Mouse (Mus musculus) thymus, adult 18-20 months (tissue): Measurements from ENCODE around the gene Foxk1.
A peak's percentile ranks its signal among the peaks of the same experiment; 100 is the strongest.

Source experiments
- DNase-seq, 2 experiments: peaks; one replicate each; pipeline ENCODE4 v3.0.0; 2022; ENCODE audit warnings: mixed read lengths in 2 of 2

Gene Foxk1

GRCm38 (mm10) chr5:142391691-142392090 is 9.6 kb upstream of the Foxk1 start:
- no peak for DNase-seq

- DNase-seq = no peak
Observed at GRCm38 (mm10) chr5:142394602-142395252, 6.6 kb upstream of the Foxk1 start.

GRCm38 (mm10) chr5:142395909-142396308 is 5.4 kb upstream of the Foxk1 start:
- no peak for DNase-seq

- no peak for DNase-seq
Observed at GRCm38 (mm10) chr5:142400181-142400883, 965 bp upstream of the Foxk1 start.

- DNase-seq = peak; percentile 44 to 58
Observed at GRCm38 (mm10) chr5:142401641-142402625, 636 bp downstream of the Foxk1 start.

GRCm38 (mm10) chr5:142403694-142404093 is 2.4 kb downstream of the Foxk1 start:
- no peak for DNase-seq

GRCm38 (mm10) chr5:142404307-142404706 is 3.0 kb downstream of the Foxk1 start:
- DNase-seq = no peak

- DNase-seq = no peak
Observed at GRCm38 (mm10) chr5:142405426-142405825, 4.1 kb downstream of the Foxk1 start.

- DNase-seq = no peak
Observed at GRCm38 (mm10) chr5:142406401-142406800, 5.1 kb downstream of the Foxk1 start.

GRCm38 (mm10) chr5:142406937-142407336 is 5.6 kb downstream of the Foxk1 start:
- DNase-seq = no peak

- DNase-seq = no peak
Observed at GRCm38 (mm10) chr5:142407381-142407780, 6.1 kb downstream of the Foxk1 start.

- no peak for DNase-seq
Observed at GRCm38 (mm10) chr5:142409169-142409568, 7.9 kb downstream of the Foxk1 start.

- no peak for DNase-seq
Observed at GRCm38 (mm10) chr5:142410348-142410747, 9.1 kb downstream of the Foxk1 start.

- no peak for DNase-seq
Observed at GRCm38 (mm10) chr5:142412678-142413385, 11.5 kb downstream of the Foxk1 start.

- no peak for DNase-seq
Observed at GRCm38 (mm10) chr5:142413723-142414445, 12.6 kb downstream of the Foxk1 start.

- DNase-seq = no peak
Observed at GRCm38 (mm10) chr5:142415401-142415800, 14.1 kb downstream of the Foxk1 start.

GRCm38 (mm10) chr5:142416070-142416775 is 14.9 kb downstream of the Foxk1 start:
- peak; percentile 40 to 49 for DNase-seq

- no peak for DNase-seq
Observed at GRCm38 (mm10) chr5:142417104-142417503, 15.8 kb downstream of the Foxk1 start.

- no peak for DNase-seq
Observed at GRCm38 (mm10) chr5:142417876-142418275, 16.6 kb downstream of the Foxk1 start.

- no peak for DNase-seq
Observed at GRCm38 (mm10) chr5:142418419-142418818, 17.1 kb downstream of the Foxk1 start.

GRCm38 (mm10) chr5:142420317-142420716 is 19.0 kb downstream of the Foxk1 start:
- DNase-seq = no peak
